Mouse (Mus musculus): Measurements from ENCODE around the gene Adamts2. TPM values are rescaled to one million over a fixed set of nuclear protein-coding genes. Genes with fewer than 3 reads are reported as not detected.

Adamts2 gene
- total and polyA plus RNA-seq, 2 experiments = 1.4 to 2.3 TPM

- Histone ChIP-seq H3K79me2 (ENCODE audit: control insufficient read depth, insufficient read depth, low read length) (no peaks in the 10 kb centered on the region), H3K9ac (ENCODE audit: low read depth, low read length) (no peak overlapping the region), H3K27ac (replicated peaks; ENCODE audit: insufficient read depth, low read depth, low read length) (no peak overlapping the region), H3K4me1 (ENCODE audit: control insufficient read depth, insufficient read depth, low read length) (peaks cover 3% of the 10 kb centered on the region; the same call in 1 of the 2 replicates), H3K36me3 (ENCODE audit: control insufficient read depth, insufficient read depth, low read length) (no peaks in the 10 kb centered on the region), H3K27me3 (ENCODE audit: control insufficient read depth, insufficient read depth, low read length) (no peaks in the 10 kb centered on the region), H3K4me3 (ENCODE audit: insufficient read depth, low read depth, low read length) (no peak overlapping the region)
- DNase-seq (ENCODE audit: extremely low read depth, low read depth, low spot score) = no peak
- WGBS = 72% methylated on average over 12 of the region's 12 CpGs
- no peak for TF ChIP-seq CTCF (IDR thresholded peaks at IDR 0.05; ENCODE audit: low read depth, low read length)
- no peak for TF ChIP-seq POLR2A (IDR thresholded peaks at IDR 0.05; ENCODE audit: extremely low read depth, insufficient read depth, low read length)
Measured at GRCm38 (mm10) chr11:50717381-50717897, 115.6 kb downstream of the Adamts2 start.

DNA sequence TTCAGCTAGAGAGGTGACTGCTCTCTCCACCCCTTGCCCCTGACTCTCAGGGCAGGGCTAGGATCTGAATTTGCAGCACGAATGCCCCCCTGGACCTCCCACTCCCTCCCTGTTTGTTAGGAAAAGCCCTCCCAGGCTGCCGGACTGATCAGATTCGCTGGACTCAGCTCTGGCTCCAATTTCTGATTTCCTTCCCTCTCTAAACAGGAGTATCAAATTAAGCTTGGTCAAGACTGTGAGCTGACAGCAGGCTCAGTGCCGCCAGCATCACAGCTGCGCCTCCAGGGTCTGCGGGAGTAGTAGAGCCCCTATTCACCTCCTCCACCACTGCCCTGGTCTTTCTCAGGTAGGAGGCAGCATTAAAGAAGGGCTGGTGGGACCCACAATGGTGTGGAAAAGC is 117.0 kb downstream of the Adamts2 start:
- TF ChIP-seq POLR2A (IDR thresholded peaks at IDR 0.05; ENCODE audit: extremely low read depth, insufficient read depth, low read length) = no peak
- no peak for TF ChIP-seq CTCF (IDR thresholded peaks at IDR 0.05; ENCODE audit: low read depth, low read length)
- no peak overlapping the region for H3K4me3 ChIP-seq (ENCODE audit: insufficient read depth, low read depth, low read length)
- no peaks in the 10 kb centered on the region for H3K4me1 ChIP-seq (ENCODE audit: control insufficient read depth, insufficient read depth, low read length)
- H3K27ac ChIP-seq (replicated peaks; ENCODE audit: insufficient read depth, low read depth, low read length) = no peak overlapping the region
- WGBS = 76% methylated on average over 6 of the region's 6 CpGs
- no peaks in the 10 kb centered on the region for H3K27me3 ChIP-seq (ENCODE audit: control insufficient read depth, insufficient read depth, low read length)
- H3K79me2 ChIP-seq (ENCODE audit: control insufficient read depth, insufficient read depth, low read length) = no peaks in the 10 kb centered on the region
- no peak overlapping the region for H3K9ac ChIP-seq (ENCODE audit: low read depth, low read length)
- no peaks in the 10 kb centered on the region for H3K36me3 ChIP-seq (ENCODE audit: control insufficient read depth, insufficient read depth, low read length)
- DNase-seq (ENCODE audit: extremely low read depth, low read depth, low spot score) = no peak

- no peak overlapping the region for H3K4me3 ChIP-seq (ENCODE audit: insufficient read depth, low read depth, low read length)
- no peak overlapping the region for H3K27ac ChIP-seq (replicated peaks; ENCODE audit: insufficient read depth, low read depth, low read length)
- 77% methylated on average over 6 of the region's 6 CpGs for WGBS
- no peaks in the 10 kb centered on the region for H3K79me2 ChIP-seq (ENCODE audit: control insufficient read depth, insufficient read depth, low read length)
- H3K36me3 ChIP-seq (ENCODE audit: control insufficient read depth, insufficient read depth, low read length) = no peaks in the 10 kb centered on the region
- no peak for DNase-seq (ENCODE audit: extremely low read depth, low read depth, low spot score)
- no peaks in the 10 kb centered on the region for H3K4me1 ChIP-seq (ENCODE audit: control insufficient read depth, insufficient read depth, low read length)
- TF ChIP-seq POLR2A (IDR thresholded peaks at IDR 0.05; ENCODE audit: extremely low read depth, insufficient read depth, low read length) (no peak), CTCF (IDR thresholded peaks at IDR 0.05; ENCODE audit: low read depth, low read length) (no peak)
- no peaks in the 10 kb centered on the region for H3K27me3 ChIP-seq (ENCODE audit: control insufficient read depth, insufficient read depth, low read length)
- H3K9ac ChIP-seq (ENCODE audit: low read depth, low read length) = no peak overlapping the region
Measured at GRCm38 (mm10) chr11:50720421-50720820, 118.5 kb downstream of the Adamts2 start.

DNA sequence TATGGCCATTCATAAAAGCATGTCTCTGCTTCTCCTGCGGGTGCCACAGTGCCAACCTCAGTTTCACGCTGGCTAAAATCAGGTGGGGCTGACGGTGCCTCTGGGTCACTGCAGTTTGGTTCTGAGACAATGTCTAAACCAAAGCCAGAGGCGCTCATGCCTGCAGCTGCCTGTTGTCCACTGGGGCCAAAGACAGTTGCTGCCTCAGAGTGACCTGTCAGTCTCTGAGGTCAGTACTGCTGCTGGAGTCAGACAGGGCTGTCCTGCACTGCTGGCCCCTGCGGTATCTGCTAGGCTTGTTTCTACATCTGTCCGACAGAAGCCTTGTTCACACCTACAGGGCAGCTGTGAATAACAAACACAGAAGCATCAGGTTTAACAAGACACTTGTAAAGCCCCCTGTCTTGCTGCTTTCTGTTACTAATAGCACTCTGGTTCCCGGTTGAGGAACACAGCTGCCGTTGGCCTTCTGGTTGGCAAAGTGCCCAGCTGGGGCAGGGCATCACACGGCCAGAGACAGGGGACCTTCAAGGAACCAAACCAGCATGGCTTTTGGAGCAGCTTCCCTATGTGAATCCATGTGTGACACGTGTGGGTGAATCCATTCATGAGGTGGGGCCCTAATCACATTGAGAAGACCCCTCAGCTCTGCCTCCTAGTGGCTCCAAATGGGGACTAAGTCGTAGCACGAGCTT is 119.1 kb downstream of the Adamts2 start:
- Histone ChIP-seq H3K9ac (ENCODE audit: low read depth, low read length) (no peak overlapping the region), H3K27ac (replicated peaks; ENCODE audit: insufficient read depth, low read depth, low read length) (no peak overlapping the region), H3K4me3 (ENCODE audit: insufficient read depth, low read depth, low read length) (no peak overlapping the region), H3K4me1 (ENCODE audit: control insufficient read depth, insufficient read depth, low read length) (no peaks in the 10 kb centered on the region), H3K36me3 (ENCODE audit: control insufficient read depth, insufficient read depth, low read length) (no peaks in the 10 kb centered on the region), H3K79me2 (ENCODE audit: control insufficient read depth, insufficient read depth, low read length) (no peaks in the 10 kb centered on the region), H3K27me3 (ENCODE audit: control insufficient read depth, insufficient read depth, low read length) (no peaks in the 10 kb centered on the region)
- no peak for DNase-seq (ENCODE audit: extremely low read depth, low read depth, low spot score)
- TF ChIP-seq CTCF (IDR thresholded peaks at IDR 0.05; ENCODE audit: low read depth, low read length) (no peak), POLR2A (IDR thresholded peaks at IDR 0.05; ENCODE audit: extremely low read depth, insufficient read depth, low read length) (no peak)
- 52% methylated on average over 12 of the region's 12 CpGs for WGBS

GRCm38 (mm10) chr11:50725595-50725994 is 123.7 kb downstream of the Adamts2 start:
- Histone ChIP-seq H3K9ac (ENCODE audit: low read depth, low read length) (no peak overlapping the region), H3K4me1 (ENCODE audit: control insufficient read depth, insufficient read depth, low read length) (no peaks in the 10 kb centered on the region), H3K27ac (replicated peaks; ENCODE audit: insufficient read depth, low read depth, low read length) (no peak overlapping the region), H3K4me3 (ENCODE audit: insufficient read depth, low read depth, low read length) (no peak overlapping the region), H3K36me3 (ENCODE audit: control insufficient read depth, insufficient read depth, low read length) (no peaks in the 10 kb centered on the region), H3K79me2 (ENCODE audit: control insufficient read depth, insufficient read depth, low read length) (no peaks in the 10 kb centered on the region), H3K27me3 (ENCODE audit: control insufficient read depth, insufficient read depth, low read length) (no peaks in the 10 kb centered on the region)
- whole genome bisulfite sequencing = 78% methylated on average over 4 of the region's 4 CpGs
- TF ChIP-seq CTCF (IDR thresholded peaks at IDR 0.05; ENCODE audit: low read depth, low read length) (no peak), POLR2A (IDR thresholded peaks at IDR 0.05; ENCODE audit: extremely low read depth, insufficient read depth, low read length) (no peak)
- DNase-seq (ENCODE audit: extremely low read depth, low read depth, low spot score) = no peak

GRCm38 (mm10) chr11:50726035-50726434 is 124.2 kb downstream of the Adamts2 start:
- 81% methylated on average over 5 of the region's 5 CpGs for WGBS

More at GRCm38 (mm10) chr11:50726035-50726434, 124.2 kb downstream of the Adamts2 start:
- no peak overlapping the region for H3K4me3 ChIP-seq (ENCODE audit: insufficient read depth, low read depth, low read length)
- no peaks in the 10 kb centered on the region for H3K4me1 ChIP-seq (ENCODE audit: control insufficient read depth, insufficient read depth, low read length)
- H3K9ac ChIP-seq (ENCODE audit: low read depth, low read length) = no peak overlapping the region
- no peaks in the 10 kb centered on the region for H3K79me2 ChIP-seq (ENCODE audit: control insufficient read depth, insufficient read depth, low read length)
- DNase-seq (ENCODE audit: extremely low read depth, low read depth, low spot score) = no peak
- no peak overlapping the region for H3K27ac ChIP-seq (replicated peaks; ENCODE audit: insufficient read depth, low read depth, low read length)
- H3K27me3 ChIP-seq (ENCODE audit: control insufficient read depth, insufficient read depth, low read length) = no peaks in the 10 kb centered on the region
- TF ChIP-seq CTCF (IDR thresholded peaks at IDR 0.05; ENCODE audit: low read depth, low read length) (no peak), POLR2A (IDR thresholded peaks at IDR 0.05; ENCODE audit: extremely low read depth, insufficient read depth, low read length) (no peak)
- H3K36me3 ChIP-seq (ENCODE audit: control insufficient read depth, insufficient read depth, low read length) = no peaks in the 10 kb centered on the region
